Mouse (Mus musculus) cerebellum, adult 2 months (tissue): ENCODE measurements around the gene Gm11239.
"Not testable (repeated sequence)": the region's sequence is repeated elsewhere in the genome, so short reads cannot be mapped to it uniquely, and the experiment has no call there.

Experiments
- CTCF ChIP-seq: fragments of 200-500 bp; IDR thresholded peaks from 2 replicates; pipeline ENCODE4 v1.5.1; 2011; ENCODE audit warnings: low read depth, mild to moderate bottlenecking, control low read depth, low read length, moderate library complexity, borderline replicate concordance; ENCODE audit not compliant: insufficient read depth
- POLR2A ChIP-seq: fragments of 200-500 bp; IDR thresholded peaks from 2 replicates; pipeline ENCODE4 v1.6.1; 2011; ENCODE audit warnings: low read length, control low read depth, borderline replicate concordance; ENCODE audit not compliant: insufficient read depth

- TF ChIP-seq CTCF, POLR2A: not testable (repeated sequence)
Observed at GRCm38 (mm10) chr4:73661864-73662263, 6.3 kb upstream of the Gm11239 start.
